Mouse (Mus musculus): ENCODE data around the gene Grk6. TPM values are rescaled to one million over a fixed set of nuclear protein-coding genes. Genes with fewer than 3 reads are reported as not detected.
"Not testable (repeated sequence)": the region's sequence is repeated elsewhere in the genome, so short reads cannot be mapped to it uniquely, and the experiment has no call there.

Grk6 gene
- polyA plus RNA-seq, 1 experiment = 75.3 TPM

DNA sequence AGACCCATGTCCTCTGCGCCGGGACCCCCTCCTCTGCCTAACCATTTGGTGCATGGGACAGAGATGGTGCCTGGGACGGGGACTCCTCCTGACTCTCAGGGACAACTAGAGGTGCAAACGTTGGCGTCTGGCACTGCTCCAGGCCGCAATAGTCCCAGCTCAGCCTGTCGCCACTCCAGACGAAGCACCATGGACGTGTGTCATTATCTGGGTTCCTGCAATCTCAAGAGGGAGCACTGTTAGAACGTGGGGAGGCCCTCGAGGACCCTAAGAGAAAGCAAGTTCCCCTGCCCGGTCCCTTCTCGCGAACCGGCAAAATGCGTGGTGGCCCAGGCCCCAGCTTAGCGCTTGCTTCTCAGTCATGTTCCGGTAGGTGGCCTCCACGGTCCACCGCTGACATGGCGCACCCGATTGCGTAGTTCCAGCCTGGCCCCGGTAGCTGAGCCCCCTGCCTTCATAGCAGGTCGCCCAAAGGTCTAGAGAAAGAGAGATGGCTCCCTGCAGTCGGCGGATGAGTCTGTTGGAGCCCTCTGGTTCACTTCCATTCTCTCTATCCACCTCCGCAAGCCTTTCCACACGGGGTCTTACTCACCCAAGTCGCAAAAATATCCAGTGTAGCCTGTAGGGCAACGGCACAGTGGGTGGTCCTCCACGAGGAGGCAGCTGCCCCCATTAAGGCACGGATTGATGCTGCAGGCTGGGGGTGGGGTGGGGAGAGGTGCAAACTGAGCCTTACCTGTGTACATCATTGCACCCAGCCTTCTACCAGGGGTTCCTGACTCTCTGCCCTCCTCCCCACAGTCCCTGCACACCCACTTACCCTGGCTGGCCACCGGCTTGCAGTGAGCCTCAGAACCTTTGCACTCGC lies 23.7 kb upstream of the Grk6 start:
- H3K27ac ChIP-seq (ENCODE audit: insufficient read depth, low read length) = no peak overlapping the region

DNA sequence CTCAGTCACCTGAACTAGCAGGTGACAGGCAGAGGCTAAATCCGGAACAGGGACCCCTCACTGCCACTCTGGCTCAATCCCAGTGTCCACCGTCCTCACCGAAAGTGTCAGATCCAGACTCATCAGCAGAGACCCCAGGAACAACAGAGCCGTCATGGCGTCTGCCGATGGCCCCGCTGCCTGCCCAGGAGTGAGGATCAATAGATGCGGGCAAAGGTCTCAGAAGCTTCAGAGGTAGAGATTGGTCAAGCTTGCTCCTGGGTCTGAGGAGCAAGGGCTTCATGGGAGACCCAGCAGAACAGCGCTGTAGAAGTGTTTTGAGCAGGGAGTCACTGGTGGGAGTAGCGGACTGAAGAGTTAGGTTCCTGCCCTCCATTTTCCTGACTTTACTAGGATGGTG lies 18.3 kb upstream of the Grk6 start, which contains the start of gene F12:
Gene F12 (minus strand): TSS at position 181 of the 400 bp plus-strand sequence.
- TF ChIP-seq CTCF (IDR thresholded peaks at IDR 0.05; ENCODE audit: extremely low read depth, insufficient read depth, low read length) = no peak
- no peak for TF ChIP-seq POLR2A (IDR thresholded peaks at IDR 0.05; ENCODE audit: extremely low read depth, insufficient read depth, low read length)
- no peak within 1 kb of the TSS for H3K4me3 ChIP-seq (ENCODE audit: insufficient read depth, low read length)
- H3K27ac ChIP-seq (ENCODE audit: insufficient read depth, low read length) = no peak within 1 kb of the TSS
- H3K4me1 ChIP-seq (ENCODE audit: control insufficient read depth, insufficient read depth, low read length) = no peaks in the 10 kb centered on the region

More for the DNA sequence above, 23.7 kb upstream of the Grk6 start:
- peak overlapping the region; percentile 9 for H3K4me3 ChIP-seq (ENCODE audit: insufficient read depth, low read length)
- no peak for TF ChIP-seq POLR2A (IDR thresholded peaks at IDR 0.05; ENCODE audit: extremely low read depth, insufficient read depth, low read length)
- TF ChIP-seq CTCF (IDR thresholded peaks at IDR 0.05; ENCODE audit: extremely low read depth, insufficient read depth, low read length) = peak; percentile 65
- H3K4me1 ChIP-seq (ENCODE audit: control insufficient read depth, insufficient read depth, low read length) = no peaks in the 10 kb centered on the region

DNA sequence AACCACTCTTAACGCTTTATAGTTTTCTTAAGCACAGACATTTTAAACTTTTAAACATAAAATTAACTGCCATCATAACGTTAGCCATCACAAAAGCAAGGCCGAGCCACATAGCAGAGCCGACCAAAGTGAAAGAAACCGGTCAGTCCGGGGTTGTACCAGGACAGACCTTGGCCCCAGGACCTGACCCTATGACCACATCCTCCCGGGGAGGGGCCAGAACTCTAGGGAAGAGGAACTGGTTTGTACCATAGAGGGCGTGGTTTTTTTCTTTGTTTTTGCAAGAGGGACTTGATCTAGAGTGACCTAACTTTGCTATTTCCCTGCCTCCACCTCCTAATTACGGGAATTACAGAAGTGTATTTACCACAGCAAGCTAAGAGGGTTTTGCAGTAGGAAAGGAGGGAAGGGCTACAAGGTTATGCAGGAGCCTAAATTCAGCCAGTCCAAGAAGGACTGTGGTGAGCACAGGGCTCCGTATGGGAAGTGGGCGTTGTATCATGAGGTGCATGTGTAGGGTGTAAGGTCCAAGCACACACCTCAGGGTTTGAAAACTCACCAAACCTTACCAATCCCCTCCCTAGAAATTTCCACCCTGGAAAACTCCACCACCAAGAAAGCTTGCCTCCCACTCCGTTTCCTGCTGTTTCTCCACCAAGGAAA lies 15.5 kb upstream of the Grk6 start:
- TF ChIP-seq CTCF (IDR thresholded peaks at IDR 0.05; ENCODE audit: extremely low read depth, insufficient read depth, low read length) (no peak), POLR2A (IDR thresholded peaks at IDR 0.05; ENCODE audit: extremely low read depth, insufficient read depth, low read length) (no peak)
- no peak overlapping the region for H3K27ac ChIP-seq (ENCODE audit: insufficient read depth, low read length)
- no peak overlapping the region for H3K4me3 ChIP-seq (ENCODE audit: insufficient read depth, low read length)
- no peaks in the 10 kb centered on the region for H3K4me1 ChIP-seq (ENCODE audit: control insufficient read depth, insufficient read depth, low read length)

DNA sequence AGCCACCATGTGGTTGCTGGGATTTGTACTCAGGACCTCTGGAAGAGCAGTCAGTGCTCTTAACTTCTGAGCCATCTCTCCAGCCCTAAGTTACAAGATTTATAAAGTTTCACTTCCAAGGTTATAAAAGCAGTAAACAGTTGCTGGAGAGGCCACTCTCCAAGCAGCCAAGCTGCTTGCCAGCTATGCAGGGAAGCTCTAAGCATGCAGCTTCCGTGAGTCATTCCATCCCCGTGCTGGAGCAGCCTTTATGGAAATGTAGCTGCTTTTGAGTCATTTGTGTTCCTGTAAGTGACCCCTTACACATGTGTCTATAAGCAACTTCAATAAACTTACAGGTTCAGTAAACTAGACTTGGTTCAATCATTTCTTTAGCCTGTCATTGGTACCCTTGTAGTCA lies 14.3 kb upstream of the Grk6 start:
- Histone ChIP-seq H3K4me3 (ENCODE audit: insufficient read depth, low read length) (no peak overlapping the region), H3K4me1 (ENCODE audit: control insufficient read depth, insufficient read depth, low read length) (no peaks in the 10 kb centered on the region), H3K27ac (ENCODE audit: insufficient read depth, low read length) (no peak overlapping the region)
- TF ChIP-seq CTCF (IDR thresholded peaks at IDR 0.05; ENCODE audit: extremely low read depth, insufficient read depth, low read length) (no peak), POLR2A (IDR thresholded peaks at IDR 0.05; ENCODE audit: extremely low read depth, insufficient read depth, low read length) (no peak)

DNA sequence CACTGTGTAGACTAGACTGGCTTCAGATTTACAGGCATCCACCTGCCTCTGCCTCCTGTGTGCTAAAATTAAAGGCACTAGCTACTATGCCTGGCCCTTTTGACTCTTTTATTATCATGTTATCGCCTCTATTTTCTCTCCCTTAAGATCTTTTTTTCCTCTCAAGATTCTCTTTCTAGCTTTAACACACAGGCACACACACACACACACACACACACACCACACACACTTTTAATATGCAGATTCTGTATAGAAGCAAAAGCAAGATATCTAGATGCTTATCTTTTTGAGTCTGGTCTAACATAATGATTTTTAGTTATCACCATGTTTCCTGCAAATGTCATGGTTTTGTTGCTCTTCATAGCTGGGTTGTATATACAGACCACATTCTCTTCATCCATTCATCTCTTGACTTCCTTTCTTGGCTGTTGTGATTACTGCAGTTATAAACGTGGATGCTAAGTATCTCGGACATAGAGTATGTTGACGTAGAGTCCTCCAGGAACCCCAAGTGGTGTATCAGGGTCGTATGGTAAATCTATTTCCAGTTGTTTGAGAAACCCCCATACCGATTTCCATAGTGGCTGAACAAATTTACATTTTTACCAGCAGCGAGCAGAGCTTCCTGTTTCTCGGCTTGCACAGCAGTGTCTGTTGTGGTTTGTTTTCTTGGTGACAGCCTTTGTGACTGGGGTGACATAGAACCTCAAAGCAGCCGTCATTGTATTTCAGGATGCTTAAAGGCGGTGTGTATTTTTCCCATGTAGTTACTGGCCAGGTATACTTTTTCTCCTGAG lies 12.8 kb upstream of the Grk6 start:
- Histone ChIP-seq H3K4me1 (ENCODE audit: control insufficient read depth, insufficient read depth, low read length) (no peaks in the 10 kb centered on the region), H3K27ac (ENCODE audit: insufficient read depth, low read length) (no peak overlapping the region), H3K4me3 (ENCODE audit: insufficient read depth, low read length) (no peak overlapping the region)
- TF ChIP-seq CTCF (IDR thresholded peaks at IDR 0.05; ENCODE audit: extremely low read depth, insufficient read depth, low read length) = no peak
- TF ChIP-seq POLR2A (IDR thresholded peaks at IDR 0.05; ENCODE audit: extremely low read depth, insufficient read depth, low read length) = no peak

DNA sequence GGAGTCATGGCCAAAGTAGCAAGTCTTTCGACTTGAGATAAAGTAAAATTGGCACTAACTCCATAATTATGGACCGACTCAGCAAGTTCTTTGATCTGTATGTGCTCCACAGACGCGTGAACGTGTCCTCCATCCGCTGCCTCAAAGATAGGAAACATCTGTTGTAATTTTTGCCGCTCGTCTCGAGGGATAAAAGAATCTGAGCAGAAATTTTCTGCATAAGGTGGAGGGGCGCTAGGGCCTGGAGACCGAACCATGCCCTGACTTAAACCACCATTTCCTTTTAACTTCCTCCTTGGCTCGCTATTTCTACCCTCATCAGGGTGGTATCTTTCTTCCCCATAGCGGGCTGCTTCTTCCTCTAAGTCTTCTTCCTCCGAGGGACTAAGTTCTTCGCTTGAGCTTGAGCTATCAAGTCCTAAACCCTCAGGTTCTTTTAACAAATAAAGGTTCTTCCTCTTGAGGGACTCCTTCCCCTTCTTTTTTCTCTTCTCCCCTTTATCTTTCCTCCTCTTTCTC lies 7.7 kb upstream of the Grk6 start:
- not testable (repeated sequence) for H3K4me3 ChIP-seq (ENCODE audit: insufficient read depth, low read length); H3K4me1 ChIP-seq (ENCODE audit: control insufficient read depth, insufficient read depth, low read length); H3K27ac ChIP-seq (ENCODE audit: insufficient read depth, low read length)

DNA sequence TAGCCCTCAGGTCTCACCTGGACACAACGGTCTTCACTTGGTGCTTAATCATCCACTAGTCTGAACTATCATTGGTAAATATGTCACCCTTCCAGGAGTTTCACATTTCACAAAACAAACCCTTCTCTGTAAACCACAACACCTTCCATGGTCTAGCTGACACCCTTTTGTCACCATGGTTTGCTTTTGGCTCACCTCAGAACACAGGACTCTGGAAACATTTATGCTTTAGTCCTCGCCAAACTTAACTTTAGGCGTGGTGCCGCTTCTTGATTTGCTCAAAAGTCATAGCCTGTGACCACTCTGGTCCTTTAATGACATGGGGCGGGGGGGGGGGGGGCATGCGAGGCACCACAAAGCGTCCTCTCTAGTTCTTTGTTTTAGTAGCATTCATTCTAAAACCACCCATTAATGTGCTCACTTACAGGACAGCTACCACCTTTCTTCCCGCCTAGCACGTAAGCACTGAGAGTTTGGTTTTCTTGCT lies 1.0 kb upstream of the Grk6 start:
- TF ChIP-seq POLR2A (IDR thresholded peaks at IDR 0.05; ENCODE audit: extremely low read depth, insufficient read depth, low read length) (no peak), CTCF (IDR thresholded peaks at IDR 0.05; ENCODE audit: extremely low read depth, insufficient read depth, low read length) (no peak)
- H3K4me1 ChIP-seq (ENCODE audit: control insufficient read depth, insufficient read depth, low read length) = peaks cover 5% of the 10 kb centered on the region
- H3K4me3 ChIP-seq (ENCODE audit: insufficient read depth, low read length) = peak overlapping the region; percentile 77
- H3K27ac ChIP-seq (ENCODE audit: insufficient read depth, low read length) = no peak overlapping the region

DNA sequence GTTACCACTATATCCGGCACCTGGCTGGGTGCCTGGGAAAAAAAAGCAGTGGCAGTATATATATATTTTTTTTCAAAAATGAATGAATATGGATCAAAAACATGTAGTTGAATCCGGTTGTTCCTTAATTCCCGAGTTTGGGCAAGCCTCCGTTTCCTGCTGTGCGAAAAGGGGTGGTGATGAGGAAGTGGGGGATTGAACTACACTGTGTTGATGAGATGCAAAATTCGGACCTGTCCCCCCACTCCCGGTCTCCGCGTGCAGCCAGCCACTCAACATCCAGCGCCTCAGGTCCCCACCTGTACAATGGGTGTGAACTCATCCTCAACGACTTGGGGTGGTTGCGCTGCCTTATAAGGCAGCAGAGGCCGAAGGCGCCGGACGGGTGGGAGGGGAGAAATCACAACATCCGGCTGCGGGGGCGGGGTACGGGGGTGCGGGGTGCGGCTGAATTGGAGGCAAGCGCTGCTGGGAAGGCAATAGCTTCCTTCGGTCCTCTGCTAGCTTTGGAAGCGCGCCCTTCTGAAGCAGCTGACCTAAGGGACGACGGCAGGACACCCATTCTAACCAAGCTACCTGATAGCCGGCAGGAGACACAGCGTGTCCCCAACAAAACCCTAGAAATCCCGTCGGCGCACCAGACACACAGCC lies 461 bp upstream of the Grk6 start:
- Histone ChIP-seq H3K27ac (ENCODE audit: insufficient read depth, low read length) (peak overlapping the region; percentile 87), H3K4me1 (ENCODE audit: control insufficient read depth, insufficient read depth, low read length) (peaks cover 5% of the 10 kb centered on the region), H3K4me3 (ENCODE audit: insufficient read depth, low read length) (peak overlapping the region; percentile 77)
- TF ChIP-seq POLR2A (IDR thresholded peaks at IDR 0.05; ENCODE audit: extremely low read depth, insufficient read depth, low read length) = peak; percentile 88
- TF ChIP-seq CTCF (IDR thresholded peaks at IDR 0.05; ENCODE audit: extremely low read depth, insufficient read depth, low read length) = no peak

All from cortical plate, adult 2 months (tissue).